ENCODE assay signal across 8 mouse cellular contexts in the genomic region with DNA sequence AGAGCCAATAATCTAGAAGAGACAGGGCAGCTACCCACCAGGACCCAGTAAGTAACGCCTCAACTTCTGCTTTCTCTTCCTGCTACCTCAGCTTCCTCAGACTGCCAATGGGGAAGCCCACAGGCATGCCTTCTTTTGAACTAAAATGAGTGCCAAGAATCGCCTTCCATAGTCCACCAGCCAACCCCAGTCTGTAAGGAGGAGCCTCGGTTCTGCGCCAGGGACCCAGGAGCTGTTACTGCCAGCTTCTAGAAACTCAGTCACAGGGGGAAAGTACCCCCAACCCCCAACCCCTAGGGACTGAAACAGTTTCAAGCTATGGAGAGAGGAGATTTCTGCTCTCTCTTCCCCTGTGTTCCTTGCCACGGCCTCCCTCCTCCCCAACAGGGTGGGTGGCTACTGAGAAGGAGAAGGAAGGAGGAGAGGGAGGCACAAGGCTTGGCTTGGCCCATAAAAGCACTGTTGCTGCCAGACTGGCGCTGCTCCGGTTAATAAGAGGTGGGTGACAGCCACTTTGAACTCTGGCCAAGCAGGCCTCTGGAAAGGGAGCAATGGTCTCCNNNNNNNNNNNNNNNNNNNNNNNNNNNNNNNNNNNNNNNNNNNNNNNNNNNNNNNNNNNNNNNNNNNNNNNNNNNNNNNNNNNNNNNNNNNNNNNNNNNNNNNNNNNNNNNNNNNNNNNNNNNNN. TPM values are rescaled to one million over a fixed set of nuclear protein-coding genes. Genes with fewer than 3 reads are reported as not detected.
DNase-seq lines count a peak whose midpoint lies in the region; ATAC-seq and TF ChIP-seq lines count a peak whose summit lies in the region.

No protein-coding gene starts in this region.

- peak overlapping the region; percentile 99 for H3K27ac ChIP-seq in bone marrow macrophage, adult 2 months (ENCODE audit: insufficient read depth, low read depth, low read length)
- peak overlapping the region; percentile 91 for H3K27ac ChIP-seq in heart, embryonic 10.5 days
- peak overlapping the region; percentile 97 for H3K27ac ChIP-seq in macrophage

- peak; percentile 44 for DNase-seq in kidney, adult 11 months
- DNase-seq in kidney, postnatal 36 days = no peak
- no peak for DNase-seq in heart, embryonic 10.5 days (ENCODE audit: low spot score)
- DNase-seq in layer of hippocampus, postnatal 10 days (ENCODE audit: low spot score in 2 of 2) = peak; percentile 62 to 68
- peak; percentile 79 for DNase-seq in splenic B cell, adult 2 months (ENCODE audit: low read depth, low spot score)

- TF ChIP-seq POLR2A in bone marrow macrophage, adult 2 months (IDR thresholded peaks at IDR 0.05; ENCODE audit: borderline replicate concordance, low read depth, low read length) = peak; percentile 37; the same call in 1 of the 2 replicates

- TF ChIP-seq CTCF in bone marrow macrophage, adult 2 months (IDR thresholded peaks at IDR 0.05; ENCODE audit: low read depth, low read length) = no peak

- peaks cover 20% of the 10 kb centered on the region for H3K27me3 ChIP-seq in heart, embryonic 10.5 days (ENCODE audit: insufficient read depth, poor library complexity, severe bottlenecking)
- no peaks in the 10 kb centered on the region for H3K27me3 ChIP-seq in splenic B cell, adult 2 months (ENCODE audit: control insufficient read depth, insufficient read depth, low read length, poor library complexity, severe bottlenecking)

- WGBS in heart, embryonic 10.5 days = 70% methylated on average over 7 of the region's 7 CpGs
- WGBS in macrophage (ENCODE audit: missing documents) = 0% methylated on average over 7 of the region's 7 CpGs

- H3K9me3 ChIP-seq in heart, embryonic 10.5 days = no peaks in the 10 kb centered on the region

- H3K79me2 ChIP-seq in macrophage (ENCODE audit: inconsistent target) = peaks cover 22% of the 10 kb centered on the region

- no peak for ATAC-seq in activated CD4-positive, CD25-positive, alpha-beta regulatory T cell, adult 4 months

- peaks cover 29% of the 10 kb centered on the region for H3K4me1 ChIP-seq in bone marrow macrophage, adult 2 months (ENCODE audit: control insufficient read depth, insufficient read depth, low read length)
- peaks cover 21% of the 10 kb centered on the region for H3K4me1 ChIP-seq in heart, embryonic 10.5 days

- no peaks in the 10 kb centered on the region for H3K36me3 ChIP-seq in heart, embryonic 10.5 days
- H3K36me3 ChIP-seq in macrophage (ENCODE audit: inconsistent target) = no peaks in the 10 kb centered on the region
- no peaks in the 10 kb centered on the region for H3K36me3 ChIP-seq in splenic B cell, adult 2 months (ENCODE audit: control insufficient read depth, insufficient read depth, low read length, poor library complexity, severe bottlenecking)

- H3K4me3 ChIP-seq in bone marrow macrophage, adult 2 months (ENCODE audit: insufficient read depth, low read length) = peak overlapping the region; percentile 57
- H3K4me3 ChIP-seq in heart, embryonic 10.5 days = no peak overlapping the region
- peak overlapping the region; percentile 95; the same call in 1 of the 2 replicates for H3K4me3 ChIP-seq in macrophage (ENCODE audit: inconsistent target)

RNA-seq across cellular contexts. Expression of gene Cuedc2, which starts 0.9 kb away (rescaled TPM):
- 136 and 163 TPM in 2 replicates for polyA plus RNA-seq in bone marrow macrophage, adult 2 months (2012; ENCODE audit: insufficient read depth, insufficient read length, missing spikeins)
- 146 and 153 TPM in 2 replicates for polyA plus RNA-seq in heart, embryonic 10.5 days (2016; fragmentation: Nextera tagmentation; extraction: Ambion mirVana)
- total RNA-seq in layer of hippocampus, postnatal 10 days (2021) = 100 to 1,000 TPM; 173 to 178 TPM
- 100 to 1,000 TPM in 4 of 26 experiments, 10 to 100 TPM in 22; 19.6 to 148 (median 75.5) TPM for total RNA-seq in macrophage (2018; cell fraction: chromatin; rRNA removed)
- 100 to 1,000 TPM in 19 of 26 experiments, 10 to 100 TPM in 7; 86.3 to 159 (median 111) TPM for total RNA-seq in macrophage (2018; cell fraction: cytosol; rRNA removed)
- 100 to 1,000 TPM in 5 of 26 experiments, 10 to 100 TPM in 21; 42.6 to 129 (median 72.4) TPM for total RNA-seq in macrophage (2018; cell fraction: nucleus; rRNA removed)
- 107 to 134 TPM (median 122 TPM) in 3 replicates for polyA plus RNA-seq in macrophage (2018)
- 10 to 100 TPM; 40.7 to 52.4 TPM for polyA plus RNA-seq in activated CD4-positive, CD25-positive, alpha-beta regulatory T cell, adult 4 months (2017; shearing (Covaris generic))

RNA-seq across cellular contexts. Expression of gene Mfsd13a, which starts 1.5 kb away (rescaled TPM):
- 23.2 and 25.5 TPM in 2 replicates for polyA plus RNA-seq in bone marrow macrophage, adult 2 months (2012; ENCODE audit: insufficient read depth, insufficient read length, missing spikeins)
- polyA plus RNA-seq in heart, embryonic 10.5 days (2016; fragmentation: Nextera tagmentation; extraction: Ambion mirVana) = 5.5 and 9.0 TPM in 2 replicates
- total RNA-seq in layer of hippocampus, postnatal 10 days (2021) = 10 to 100 TPM; 24.4 to 26.4 TPM
- 10 to 100 TPM in 9 of 26 experiments, 1 to 10 TPM in 17; 3.6 to 15.7 (median 8.5) TPM for total RNA-seq in macrophage (2018; cell fraction: chromatin; rRNA removed)
- 10 to 100 TPM; 15.4 to 33.3 (median 24.1) TPM for total RNA-seq in macrophage (2018; cell fraction: cytosol; rRNA removed)
- total RNA-seq in macrophage (2018; cell fraction: nucleus; rRNA removed) = 10 to 100 TPM in 24 of 26 experiments, 1 to 10 TPM in 2; 9.4 to 52.4 (median 17.7) TPM
- 15.2 to 23.8 TPM (median 20.1 TPM) in 3 replicates for polyA plus RNA-seq in macrophage (2018)
- polyA plus RNA-seq in activated CD4-positive, CD25-positive, alpha-beta regulatory T cell, adult 4 months (2017; shearing (Covaris generic)) = 1 to 10 TPM; 3.9 to 7.1 TPM

RNA-seq across cellular contexts. Expression of gene 2310034G01Rik, which starts 10.7 kb away (rescaled TPM):
- polyA plus RNA-seq in bone marrow macrophage, adult 2 months (2012; ENCODE audit: insufficient read depth, insufficient read length, missing spikeins) = 0.67 TPM in 1 of 2 replicates, not detected in the other
- 0.51 and 0.84 TPM in 2 replicates for polyA plus RNA-seq in heart, embryonic 10.5 days (2016; fragmentation: Nextera tagmentation; extraction: Ambion mirVana)
- total RNA-seq in layer of hippocampus, postnatal 10 days (2021) = 1 to 10 TPM in 1 of 2 experiments, under 1 TPM in 1; 0.89 to 1.3 TPM
- total RNA-seq in macrophage (2018; cell fraction: chromatin; rRNA removed) = 1 to 10 TPM in 1 of 26 experiments, under 1 TPM in 2, not detected in 23; 0.33 to 1.7 (median 0.75) TPM
- total RNA-seq in macrophage (2018; cell fraction: cytosol; rRNA removed) = under 1 TPM in 22 of 26 experiments, not detected in 4; 0.07 to 0.54 (median 0.21) TPM
- total RNA-seq in macrophage (2018; cell fraction: nucleus; rRNA removed) = 1 to 10 TPM in 1 of 26 experiments, under 1 TPM in 6, not detected in 19; 0.29 to 1.2 (median 0.48) TPM
- 0.17 to 0.31 TPM (median 0.27 TPM) in 3 replicates for polyA plus RNA-seq in macrophage (2018)
- polyA plus RNA-seq in activated CD4-positive, CD25-positive, alpha-beta regulatory T cell, adult 4 months (2017; shearing (Covaris generic)) = not detected

RNA-seq across cellular contexts. Expression of gene Fbxl15, which starts 11.4 kb away (rescaled TPM):
- polyA plus RNA-seq in bone marrow macrophage, adult 2 months (2012; ENCODE audit: insufficient read depth, insufficient read length, missing spikeins) = 6.9 and 8.9 TPM in 2 replicates
- 10.3 and 11.3 TPM in 2 replicates for polyA plus RNA-seq in heart, embryonic 10.5 days (2016; fragmentation: Nextera tagmentation; extraction: Ambion mirVana)
- 10 to 100 TPM; 30.2 to 33.6 TPM for total RNA-seq in layer of hippocampus, postnatal 10 days (2021)
- total RNA-seq in macrophage (2018; cell fraction: chromatin; rRNA removed) = 1 to 10 TPM in 25 of 26 experiments, under 1 TPM in 1; 0.69 to 7.2 (median 3.3) TPM
- 1 to 10 TPM; 4.4 to 9.7 (median 6.5) TPM for total RNA-seq in macrophage (2018; cell fraction: cytosol; rRNA removed)
- 1 to 10 TPM; 1.3 to 8.8 (median 4.4) TPM for total RNA-seq in macrophage (2018; cell fraction: nucleus; rRNA removed)
- 1.1 to 6.6 TPM (median 6.4 TPM) in 3 replicates for polyA plus RNA-seq in macrophage (2018)
- 1 to 10 TPM; 5.6 to 6.9 TPM for polyA plus RNA-seq in activated CD4-positive, CD25-positive, alpha-beta regulatory T cell, adult 4 months (2017; shearing (Covaris generic))

RNA-seq across cellular contexts. Expression of gene Psd, which starts 12.5 kb away (rescaled TPM):
- 0.71 TPM in 1 of 2 replicates, not detected in the other for polyA plus RNA-seq in bone marrow macrophage, adult 2 months (2012; ENCODE audit: insufficient read depth, insufficient read length, missing spikeins)
- polyA plus RNA-seq in heart, embryonic 10.5 days (2016; fragmentation: Nextera tagmentation; extraction: Ambion mirVana) = 6.9 and 10.1 TPM in 2 replicates
- total RNA-seq in layer of hippocampus, postnatal 10 days (2021) = 100 to 1,000 TPM; 686 to 714 TPM
- total RNA-seq in macrophage (2018; cell fraction: chromatin; rRNA removed) = 1 to 10 TPM in 16 of 26 experiments, under 1 TPM in 10; 0.41 to 3.9 (median 1.1) TPM
- total RNA-seq in macrophage (2018; cell fraction: cytosol; rRNA removed) = under 1 TPM in 18 of 26 experiments, not detected in 8; 0.03 to 0.62 (median 0.11) TPM
- total RNA-seq in macrophage (2018; cell fraction: nucleus; rRNA removed) = 1 to 10 TPM in 10 of 26 experiments, under 1 TPM in 12, not detected in 4; 0.28 to 2.7 (median 0.93) TPM
- 0.13 to 0.33 TPM in 2 of 3 replicates, not detected in the other for polyA plus RNA-seq in macrophage (2018)
- 1 to 10 TPM; 3.4 to 4.5 TPM for polyA plus RNA-seq in activated CD4-positive, CD25-positive, alpha-beta regulatory T cell, adult 4 months (2017; shearing (Covaris generic))

Comparison
In these comparisons a context has a peak if more than half of its experiments do, and no peak if none do; other contexts are left out.
1. DNase-seq: peak in kidney, adult 11 months (single experiment), layer of hippocampus, postnatal 10 days (2 of 2) and splenic B cell, adult 2 months (single experiment); none in kidney, postnatal 36 days (0 of 2) and heart, embryonic 10.5 days (single experiment).
2. Peak in every context shown above with its lines, with median percentiles within 50 percentile points of each other: H3K27ac ChIP-seq.